Comparison of ENCODE assay signal across 1 mouse cellular context in the genomic region with DNA sequence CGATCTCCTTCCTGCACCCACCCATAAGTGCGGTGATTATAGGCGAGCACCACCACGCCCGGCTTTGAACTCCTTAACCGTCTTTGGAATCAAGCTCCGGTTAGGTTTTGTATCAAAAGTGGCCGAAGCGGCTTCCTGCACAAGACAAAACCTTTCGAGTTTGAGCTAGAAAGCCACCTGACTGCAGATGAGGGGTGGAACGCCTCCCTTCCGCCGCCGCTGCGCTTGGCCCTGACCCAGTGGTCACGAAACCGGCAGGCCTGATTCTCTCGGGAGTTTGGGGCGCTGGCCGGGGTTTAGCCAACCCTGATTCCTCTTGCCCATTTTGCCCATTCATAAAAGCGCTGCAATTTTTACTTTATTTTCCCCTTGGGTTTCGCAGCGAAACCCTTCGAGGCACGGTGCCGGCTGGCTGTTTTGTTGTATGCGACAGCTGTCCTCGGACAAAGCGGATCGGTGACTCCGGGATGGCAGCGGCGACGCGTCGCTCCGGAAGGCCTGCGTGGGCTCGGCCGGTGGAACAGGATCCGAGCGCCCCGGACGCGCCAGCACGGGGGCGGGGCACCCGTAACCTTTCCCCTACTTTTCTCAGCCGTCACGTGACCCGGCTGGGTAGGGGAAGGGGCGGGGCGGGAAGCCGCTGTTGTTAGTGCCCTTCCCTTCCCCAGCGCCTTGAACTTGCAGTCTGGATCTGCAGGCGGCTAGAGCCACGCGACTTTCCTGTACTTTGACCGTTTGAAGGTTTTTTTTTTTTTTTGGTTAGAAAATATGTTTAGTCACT.
A peak's percentile ranks its signal among the peaks of the same experiment; 100 is the strongest.
TF ChIP-seq lines count a peak whose summit lies in the region.

No protein-coding gene starts in this region.

TF ChIP-seq in CH12.LX, 34 proteins besides CTCF, POLR2A, EP300 and RAD21 (continued from another document):
- no peak for TF ChIP-seq ZKSCAN1 (IDR thresholded peaks at IDR 0.05; ENCODE audit: borderline replicate concordance, low read depth, low read length)
- TF ChIP-seq SIN3A (IDR thresholded peaks at IDR 0.05; ENCODE audit: low read length) = peak; percentile 57; the same call in 1 of the 2 replicates
- TF ChIP-seq JUND (conservative IDR thresholded peaks at IDR 0.05; ENCODE audit: low read depth, low read length) = no peak
- 0 out of 2 replicates have a peak, but pooled peaks have one; percentile 15 for TF ChIP-seq NELFE (IDR thresholded peaks at IDR 0.05; ENCODE audit: low read depth, low read length)
- TF ChIP-seq NRF1 (IDR thresholded peaks at IDR 0.05; ENCODE audit: low read depth, low read length) = peak; percentile 42
- no peak for TF ChIP-seq GABPA (IDR thresholded peaks at IDR 0.05; ENCODE audit: insufficient replicate concordance, low read depth, low read length)
- TF ChIP-seq CHD1 (IDR thresholded peaks at IDR 0.05; ENCODE audit: low read depth, low read length) = no peak
- no peak for TF ChIP-seq MAFK (IDR thresholded peaks at IDR 0.05; ENCODE audit: insufficient replicate concordance, low read length)
- no peak for TF ChIP-seq ETS1 (conservative IDR thresholded peaks at IDR 0.05; ENCODE audit: low read depth, low read length)
- no peak for TF ChIP-seq MAZ (IDR thresholded peaks at IDR 0.05; ENCODE audit: low read depth, low read length)
- TF ChIP-seq IRF4 (IDR thresholded peaks at IDR 0.05; ENCODE audit: low read depth, low read length) = no peak; the same call in 1 of the 2 replicates
- TF ChIP-seq USF1 (IDR thresholded peaks at IDR 0.05; ENCODE audit: low read depth, low read length) = peak; percentile 97
- TF ChIP-seq BHLHE40 (IDR thresholded peaks at IDR 0.05; ENCODE audit: low read depth, low read length) = peak; percentile 75
- TF ChIP-seq ZMIZ1 (IDR thresholded peaks at IDR 0.05; ENCODE audit: low read depth, low read length) = no peak; the same call in 1 of the 2 replicates
- peak; percentile 95 for TF ChIP-seq USF2 (conservative IDR thresholded peaks at IDR 0.05; ENCODE audit: low read depth, low read length)
- no peak for TF ChIP-seq RCOR1 (conservative IDR thresholded peaks at IDR 0.05; ENCODE audit: low read depth, low read length)
- no peak for TF ChIP-seq E2F4 (IDR thresholded peaks at IDR 0.05; ENCODE audit: insufficient replicate concordance, low read depth, low read length)
- no peak; the same call in 1 of the 2 replicates for TF ChIP-seq MEF2A (IDR thresholded peaks at IDR 0.05; ENCODE audit: borderline replicate concordance, low read depth, low read length)
- TF ChIP-seq PAX5 (IDR thresholded peaks at IDR 0.05; ENCODE audit: low read length) = no peak
- TF ChIP-seq CHD2 (IDR thresholded peaks at IDR 0.05; ENCODE audit: low read length) = no peak
- no peak for TF ChIP-seq ZC3H11A (IDR thresholded peaks at IDR 0.05; ENCODE audit: low read depth, low read length)
- peak; percentile 51 for TF ChIP-seq MXI1 (IDR thresholded peaks at IDR 0.05; ENCODE audit: low read depth, low read length)
- TF ChIP-seq MAX (IDR thresholded peaks at IDR 0.05; ENCODE audit: low read length) = peak; percentile 95
- TF ChIP-seq TBP (conservative IDR thresholded peaks at IDR 0.05; ENCODE audit: low read depth, low read length) = no peak
- TF ChIP-seq HCFC1 (IDR thresholded peaks at IDR 0.05; ENCODE audit: low read depth, low read length) = peak; percentile 33; the same call in 1 of the 2 replicates
- no peak; the same call in 1 of the 2 replicates for TF ChIP-seq SMC3 (IDR thresholded peaks at IDR 0.05; ENCODE audit: low read depth, low read length)
- TF ChIP-seq ZNF384 (IDR thresholded peaks at IDR 0.05; ENCODE audit: low read depth, low read length) = peak; percentile 45
- no peak; the same call in 1 of the 2 replicates for TF ChIP-seq UBTF (IDR thresholded peaks at IDR 0.05; ENCODE audit: low read depth, low read length)
